Mouse (Mus musculus) lung, embryonic 16.5 days (tissue): Measurements from ENCODE around the gene 1110065P20Rik. TPM values are rescaled to one million over a fixed set of nuclear protein-coding genes. Genes with fewer than 3 reads are reported as not detected.

Experiments used
- ATAC-seq: fragments of 200-750 bp; cut with Nextera tagmentation; 2 replicates; pipeline ENCODE4 v1.8.0; 2017; ENCODE audit warnings: low read depth, mild to moderate bottlenecking, moderate library complexity
- H3K27ac ChIP-seq: fragments of 300-500 bp; sonication (generic); 2 replicates; pipeline ENCODE4 v1.5.1; 2014; ENCODE audit warnings: mild to moderate bottlenecking, control low read depth, low read length
- H3K27me3 ChIP-seq: fragments of 300-500 bp; sonication (generic); 2 replicates; pipeline ENCODE4 v1.6.1; 2014; ENCODE audit warnings: low read depth, low read length, mixed read lengths; ENCODE audit not compliant: control insufficient read depth, insufficient read depth
- H3K36me3 ChIP-seq: fragments of 300-500 bp; sonication (generic); 2 replicates; pipeline ENCODE4 v1.6.1; 2014; ENCODE audit warnings: low read length; ENCODE audit not compliant: control insufficient read depth, insufficient read depth
- H3K4me1 ChIP-seq: fragments of 300-500 bp; sonication (generic); replicated peaks from 2 replicates; pipeline ENCODE4 v1.6.1; 2014; ENCODE audit warnings: low read length, mixed read lengths; ENCODE audit not compliant: control insufficient read depth, insufficient read depth
- H3K4me2 ChIP-seq: fragments of 300-500 bp; sonication (generic); 2 replicates; pipeline ENCODE4 v1.6.1; 2014; ENCODE audit warnings: low read depth, low read length, control low read depth
- H3K4me3 ChIP-seq: fragments of 300-500 bp; sonication (generic); 2 replicates; pipeline ENCODE4 v1.5.1; 2014; ENCODE audit warnings: mild to moderate bottlenecking, low read length, control low read depth
- H3K9ac ChIP-seq: fragments of 300-500 bp; sonication (generic); 2 replicates; pipeline ENCODE4 v1.6.1; 2014; ENCODE audit warnings: low read length, control low read depth
- H3K9me3 ChIP-seq: fragments of 300-500 bp; sonication (generic); 2 replicates; pipeline ENCODE4 v1.6.1; 2016; ENCODE audit warnings: low read length; ENCODE audit not compliant: control insufficient read depth
- WGBS: fragments of 180-500 bp; shearing (Covaris S2); extraction: QIAGEN DNeasy Blood & Tissue Kit; methylation state at CpG from one replicate; pipeline ENCODE4 v1.1.7; 2014; 5-methylcytosine and 5-hydroxymethylcytosine counted together
- polyA plus RNA-seq: library from polyadenylated mRNA; unstranded; fragments of >200 nt; fragmentation: Nextera tagmentation; extraction: Ambion mirVana; gene quantifications from 2 replicates; pipeline ENCODE4 v1.2.1, GENCODE M21; 2015

Gene 1110065P20Rik
- polyA plus RNA-seq, 1 experiment from 2014 or later = 45.6 TPM

DNA sequence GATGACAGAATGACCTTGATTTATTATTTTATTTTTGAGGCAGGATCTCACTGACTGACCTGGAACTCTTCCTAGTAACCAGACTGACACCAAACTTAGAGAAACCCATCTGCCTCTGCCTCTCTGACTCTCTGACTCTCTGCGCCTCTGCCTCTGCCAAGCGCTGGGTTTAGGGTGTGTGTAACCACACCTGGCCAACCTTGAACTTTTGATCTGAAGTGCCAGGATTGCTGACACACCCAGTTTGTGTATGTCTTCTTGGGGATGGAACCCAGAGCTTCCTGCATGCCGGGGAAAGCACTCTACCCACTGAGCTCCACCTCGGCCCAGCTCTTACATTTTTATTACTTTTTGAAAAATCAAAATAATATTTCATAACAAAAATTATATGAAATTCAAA, 32.2 kb downstream of the 1110065P20Rik start:
- ATAC-seq = no peak
- H3K27ac ChIP-seq = no peak overlapping the region
- H3K27me3 ChIP-seq = no peaks in the 10 kb centered on the region
- H3K9me3 ChIP-seq = no peaks in the 10 kb centered on the region
- H3K4me2 ChIP-seq = no peak overlapping the region
- no peak overlapping the region for H3K4me3 ChIP-seq
- 91% methylated on average over 4 of the region's 4 CpGs for WGBS
- peaks cover 3% of the 10 kb centered on the region for H3K4me1 ChIP-seq
- peaks cover 7% of the 10 kb centered on the region; the same call in 1 of the 2 replicates for H3K36me3 ChIP-seq
- H3K9ac ChIP-seq = no peak overlapping the region

DNA sequence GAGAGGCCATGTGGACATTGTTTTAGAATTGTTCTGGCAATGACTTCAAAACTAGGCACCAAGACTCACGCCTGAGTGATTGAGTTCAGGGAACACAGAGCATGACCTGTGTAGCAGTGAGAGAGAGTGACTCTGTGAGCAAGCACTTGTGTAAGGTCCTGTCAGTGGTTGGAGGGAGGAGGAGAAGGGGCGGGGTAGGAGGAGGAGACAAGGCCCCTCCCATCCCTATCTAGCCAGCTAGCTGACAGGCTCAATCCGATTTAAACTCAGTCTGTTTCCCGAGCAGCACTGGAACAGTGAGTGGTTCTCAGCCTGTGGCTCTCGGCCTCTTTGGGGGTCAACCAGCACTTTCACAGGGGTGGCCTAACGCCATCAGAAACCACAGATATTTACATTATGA, 33.2 kb downstream of the 1110065P20Rik start:
- no peaks in the 10 kb centered on the region for H3K27me3 ChIP-seq
- 21% methylated on average over 6 of the region's 6 CpGs for WGBS
- H3K36me3 ChIP-seq = peaks cover 2% of the 10 kb centered on the region; the same call in 1 of the 2 replicates
- H3K4me3 ChIP-seq = no peak overlapping the region
- H3K9me3 ChIP-seq = no peaks in the 10 kb centered on the region
- H3K4me2 ChIP-seq = no peak overlapping the region
- ATAC-seq = peak; percentile 91
- H3K4me1 ChIP-seq = peaks cover 3% of the 10 kb centered on the region
- no peak overlapping the region for H3K27ac ChIP-seq
- no peak overlapping the region for H3K9ac ChIP-seq

DNA sequence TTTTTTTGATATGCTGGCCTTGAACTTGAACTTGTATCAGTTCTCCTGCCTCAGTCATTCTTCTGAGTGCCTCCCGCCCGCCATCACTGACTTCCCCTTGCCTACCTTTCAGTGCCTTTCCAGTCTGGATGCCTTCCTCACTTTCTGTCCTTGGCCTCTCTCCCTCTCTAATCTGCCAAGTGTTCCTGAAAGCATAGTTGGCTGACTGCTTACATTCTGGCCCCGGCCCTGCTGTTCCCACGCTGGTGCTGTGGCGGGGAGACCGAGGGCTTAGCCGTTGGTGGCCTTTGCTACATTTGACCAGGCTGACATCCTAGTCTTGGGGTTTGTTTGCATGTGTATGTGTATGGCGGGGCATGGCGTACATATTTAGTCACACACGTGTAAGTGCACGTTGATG, 35.1 kb downstream of the 1110065P20Rik start:
- WGBS = 84% methylated on average over 11 of the region's 11 CpGs
- H3K27ac ChIP-seq = no peak overlapping the region

DNA sequence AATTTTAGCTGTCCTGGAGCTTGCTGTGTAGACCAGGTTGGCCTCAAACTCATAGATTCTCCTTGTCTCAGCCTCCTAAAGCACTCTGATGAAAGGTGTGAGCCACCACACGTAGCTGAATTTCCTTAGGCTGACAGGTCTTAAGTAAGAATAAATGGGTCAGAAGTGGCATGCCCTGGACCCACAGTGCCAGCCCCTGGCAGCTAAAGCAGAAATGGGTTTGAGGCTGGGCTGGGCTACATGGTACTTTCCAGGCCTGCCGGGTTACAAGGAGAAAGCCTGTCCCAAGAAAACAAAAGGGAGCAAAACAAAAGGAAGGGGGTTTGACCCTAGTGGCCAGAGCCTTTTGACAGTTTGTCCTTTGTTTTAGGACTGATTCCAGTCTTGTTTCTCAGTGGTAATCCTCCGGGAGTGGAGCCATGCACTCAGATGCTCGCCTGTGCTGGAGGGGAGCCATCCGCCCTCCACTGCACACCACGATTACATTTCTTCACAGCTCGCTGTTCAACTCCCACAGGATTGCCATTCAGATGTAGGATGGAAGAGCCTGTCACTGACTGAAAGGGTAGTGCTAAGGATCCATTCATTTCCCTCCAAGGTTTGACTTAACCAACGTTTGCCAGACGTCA, 39.5 kb downstream of the 1110065P20Rik start:
- H3K4me3 ChIP-seq = no peak overlapping the region
- no peak overlapping the region for H3K27ac ChIP-seq
- no peaks in the 10 kb centered on the region; the same call in 1 of the 2 replicates for H3K36me3 ChIP-seq
- ATAC-seq = no peak
- H3K4me1 ChIP-seq = no peaks in the 10 kb centered on the region
- no peaks in the 10 kb centered on the region for H3K27me3 ChIP-seq
- H3K4me2 ChIP-seq = no peak overlapping the region
- 70% methylated on average over 9 of the region's 9 CpGs for WGBS
- H3K9me3 ChIP-seq = no peaks in the 10 kb centered on the region
- no peak overlapping the region for H3K9ac ChIP-seq

More for the DNA sequence above, 35.1 kb downstream of the 1110065P20Rik start:
- Histone ChIP-seq H3K9me3 (no peaks in the 10 kb centered on the region), H3K4me2 (no peak overlapping the region), H3K27me3 (no peaks in the 10 kb centered on the region), H3K4me1 (peaks cover 3% of the 10 kb centered on the region), H3K36me3 (no peaks in the 10 kb centered on the region; the same call in 1 of the 2 replicates), H3K4me3 (no peak overlapping the region), H3K9ac (no peak overlapping the region)
- ATAC-seq = no peak

DNA sequence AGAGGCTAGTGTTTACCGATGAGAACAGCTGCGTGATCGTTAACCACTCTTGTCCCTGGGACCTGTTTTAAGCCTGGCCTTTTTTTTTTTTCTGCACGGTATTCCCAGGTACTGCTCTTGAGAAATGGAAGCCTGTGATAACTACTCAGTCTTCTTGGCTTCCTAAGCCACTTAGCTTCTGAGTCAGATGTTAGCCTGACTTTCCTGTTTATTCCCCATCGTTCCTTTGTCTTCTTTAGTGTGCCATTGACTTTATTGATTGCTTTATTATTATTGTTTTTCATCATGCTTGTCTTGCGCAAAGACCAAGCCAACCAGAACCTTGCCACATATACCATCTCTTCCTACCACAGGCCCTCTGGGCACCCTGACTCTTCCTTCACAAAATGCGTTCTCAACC, 40.9 kb downstream of the 1110065P20Rik start:
- Histone ChIP-seq H3K4me1 (no peaks in the 10 kb centered on the region), H3K36me3 (peaks cover 8% of the 10 kb centered on the region), H3K9ac (no peak overlapping the region), H3K4me2 (no peak overlapping the region), H3K27me3 (no peaks in the 10 kb centered on the region), H3K4me3 (no peak overlapping the region), H3K9me3 (no peaks in the 10 kb centered on the region), H3K27ac (no peak overlapping the region)
- 80% methylated on average over 7 of the region's 7 CpGs for WGBS
- no peak for ATAC-seq

DNA sequence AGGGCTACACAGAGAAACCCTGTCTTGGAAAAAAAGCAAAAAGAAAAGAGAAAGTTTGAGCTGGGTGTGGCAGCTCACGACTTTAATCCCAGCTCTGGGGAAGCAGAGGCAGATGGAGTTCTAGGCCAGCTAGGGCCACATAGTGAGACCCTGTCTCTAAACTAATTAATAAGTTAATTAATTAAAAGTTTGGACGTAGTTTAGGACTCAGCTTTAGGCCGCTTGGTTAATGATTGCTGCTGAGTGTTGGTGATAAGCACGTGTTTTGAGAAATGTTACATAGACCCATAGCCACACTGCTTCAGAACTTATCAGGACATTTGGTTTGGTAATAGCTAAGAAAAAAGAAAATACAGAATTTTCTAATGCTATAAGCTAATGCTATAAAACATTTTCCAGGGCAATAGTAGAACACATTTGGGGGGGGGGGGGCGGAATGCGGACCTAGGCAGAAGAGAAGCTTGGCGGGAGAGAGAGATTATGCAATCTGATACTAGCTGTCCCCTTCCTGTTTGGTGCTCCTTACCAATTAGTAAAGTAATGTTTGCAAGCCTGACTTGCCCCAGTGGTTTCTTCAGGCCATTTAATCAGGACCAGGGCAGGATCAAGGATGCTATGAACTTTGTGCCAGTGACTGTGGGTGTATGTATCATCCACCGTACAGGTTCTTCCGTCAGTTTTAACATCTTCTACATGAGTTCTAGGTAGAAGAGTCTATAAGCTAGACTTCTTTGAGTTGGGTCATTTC, 41.7 kb downstream of the 1110065P20Rik start:
- Histone ChIP-seq H3K4me1 (no peaks in the 10 kb centered on the region), H3K4me3 (no peak overlapping the region), H3K9me3 (no peaks in the 10 kb centered on the region), H3K27me3 (no peaks in the 10 kb centered on the region), H3K36me3 (peaks cover 13% of the 10 kb centered on the region), H3K9ac (no peak overlapping the region), H3K4me2 (no peak overlapping the region), H3K27ac (no peak overlapping the region)
- ATAC-seq = no peak
- 75% methylated on average over 9 of the region's 9 CpGs for WGBS

DNA sequence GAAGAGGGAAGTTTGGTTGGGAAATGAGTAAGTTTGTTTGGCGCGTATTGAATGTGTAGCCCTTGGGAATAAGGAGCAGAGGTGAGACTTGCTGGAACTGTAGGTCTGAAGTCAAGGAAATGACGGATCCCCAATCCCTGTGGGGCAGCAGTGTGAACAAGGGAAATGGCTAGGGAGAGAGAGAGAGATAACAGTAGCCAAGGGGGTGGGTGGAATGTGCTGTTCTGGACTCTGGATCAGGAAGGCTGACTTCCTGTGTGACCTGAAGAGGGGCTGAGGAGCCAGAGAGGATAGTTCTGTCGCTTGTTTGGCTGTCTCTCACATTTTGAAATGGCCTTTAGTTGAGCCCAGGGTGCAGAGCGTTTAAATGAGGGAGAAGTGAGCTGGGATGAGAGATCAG, 42.5 kb downstream of the 1110065P20Rik start:
- 57% methylated on average over 5 of the region's 5 CpGs for WGBS
- Histone ChIP-seq H3K4me2 (no peak overlapping the region), H3K4me1 (peaks cover 2% of the 10 kb centered on the region), H3K9me3 (no peaks in the 10 kb centered on the region), H3K27ac (no peak overlapping the region), H3K9ac (no peak overlapping the region), H3K36me3 (peaks cover 13% of the 10 kb centered on the region), H3K27me3 (no peaks in the 10 kb centered on the region), H3K4me3 (no peak overlapping the region)
- ATAC-seq = no peak

DNA sequence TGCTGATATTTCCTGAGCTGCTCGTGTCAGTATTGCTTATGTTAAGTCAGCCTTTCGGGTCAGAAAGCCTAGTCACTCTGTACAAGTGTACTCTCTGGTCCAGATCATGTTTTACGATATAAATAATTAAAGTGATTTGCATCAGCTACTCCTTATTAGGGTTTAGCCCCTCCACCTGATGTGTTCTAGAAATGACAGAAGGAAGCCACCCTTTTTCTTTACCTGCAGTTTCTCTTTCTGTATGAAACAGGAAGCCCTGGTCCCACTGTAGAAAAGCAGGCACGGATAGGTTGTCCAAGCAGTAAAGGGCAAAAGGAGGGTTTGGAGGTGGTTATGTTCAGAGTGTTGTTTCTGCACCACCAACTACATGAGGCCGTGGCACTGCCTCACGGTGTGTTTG, 47.6 kb downstream of the 1110065P20Rik start:
- 72% methylated on average over 6 of the region's 6 CpGs for WGBS
- Histone ChIP-seq H3K27ac (no peak overlapping the region), H3K4me1 (peaks cover 10% of the 10 kb centered on the region), H3K4me3 (peak overlapping the region; percentile 90), H3K36me3 (peaks cover 13% of the 10 kb centered on the region), H3K9ac (peak overlapping the region; percentile 92), H3K27me3 (no peaks in the 10 kb centered on the region), H3K4me2 (peak overlapping the region; percentile 80), H3K9me3 (no peaks in the 10 kb centered on the region)
- no peak for ATAC-seq

DNA sequence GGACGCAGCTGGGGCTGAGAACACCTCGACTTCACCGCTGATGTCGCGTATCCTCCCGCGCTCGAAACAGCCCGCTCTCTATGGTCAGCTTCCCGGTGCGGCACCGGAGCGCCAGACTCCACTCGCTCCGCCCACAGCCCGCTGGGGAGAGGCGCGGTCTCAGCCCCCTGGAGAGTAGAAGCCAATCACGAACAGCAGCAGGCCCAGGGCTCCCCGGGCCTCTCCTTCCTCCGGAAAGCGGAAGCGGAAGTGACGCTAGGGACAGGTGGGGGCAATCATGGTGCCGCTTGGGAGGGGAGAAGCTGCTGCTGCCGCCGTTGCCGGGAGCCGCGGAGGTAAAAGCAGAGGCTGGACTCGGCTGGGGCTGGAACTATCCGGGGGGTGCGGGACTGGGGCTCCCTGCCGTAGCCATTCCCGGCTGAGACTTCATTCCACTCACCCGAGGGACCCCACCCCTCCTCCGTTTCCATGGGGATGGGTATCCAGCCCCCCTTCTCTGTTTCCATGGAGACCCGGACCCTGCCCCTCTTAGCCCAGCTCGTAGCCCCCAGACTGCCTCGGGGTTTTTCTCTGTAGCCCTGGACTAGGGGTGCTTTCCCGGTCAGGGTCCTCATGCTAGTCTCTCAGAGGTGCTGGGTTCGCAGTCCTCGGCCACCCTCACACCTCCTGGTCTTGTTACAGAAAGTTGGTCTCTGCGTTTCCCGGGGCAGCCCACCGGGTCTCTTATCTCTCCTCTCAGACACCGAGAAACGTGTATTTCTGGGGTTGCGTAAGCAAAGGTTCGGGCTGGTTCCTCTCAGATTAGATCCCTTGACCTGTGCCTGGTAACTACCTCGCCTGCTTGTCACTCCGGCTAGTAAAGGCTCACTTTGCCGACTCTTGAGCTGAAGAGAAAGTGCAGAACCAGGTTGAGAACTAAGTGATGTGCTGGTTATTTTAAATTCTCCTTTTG, 48.4 kb downstream of the 1110065P20Rik start:
- 2% methylated on average over 43 of the region's 53 CpGs for WGBS
- Histone ChIP-seq H3K36me3 (peaks cover 13% of the 10 kb centered on the region), H3K4me1 (peaks cover 10% of the 10 kb centered on the region), H3K9ac (peak overlapping the region; percentile 92), H3K27ac (peak overlapping the region; percentile 98), H3K27me3 (no peaks in the 10 kb centered on the region), H3K4me2 (peak overlapping the region; percentile 80), H3K9me3 (no peaks in the 10 kb centered on the region), H3K4me3 (peak overlapping the region; percentile 90)
- ATAC-seq = peak; percentile 100
